Mouse (Mus musculus) ES-Bruce4 (cell line): ENCODE data around the gene Usp20.

ENCODE experiments used
- CTCF ChIP-seq: IDR thresholded peaks from one replicate; pipeline ENCODE4 v1.8.1; 2011; ENCODE audit warnings: low read depth, low read length
- EP300 ChIP-seq: IDR thresholded peaks from 2 replicates; pipeline ENCODE4 v1.6.1; 2011; ENCODE audit warnings: low read depth, low read length; ENCODE audit not compliant: insufficient read depth

GRCm38 (mm10) chr2:31013371-31014120 lies 31.5 kb downstream of the Usp20 start:
- TF ChIP-seq CTCF (no peak), EP300 (no peak)
